Mouse (Mus musculus): ENCODE measurements around the gene Gabrd.
"Not testable (repeated sequence)": the region's sequence is repeated elsewhere in the genome, so short reads cannot be mapped to it uniquely, and the experiment has no call there.

The Gabrd gene

DNA sequence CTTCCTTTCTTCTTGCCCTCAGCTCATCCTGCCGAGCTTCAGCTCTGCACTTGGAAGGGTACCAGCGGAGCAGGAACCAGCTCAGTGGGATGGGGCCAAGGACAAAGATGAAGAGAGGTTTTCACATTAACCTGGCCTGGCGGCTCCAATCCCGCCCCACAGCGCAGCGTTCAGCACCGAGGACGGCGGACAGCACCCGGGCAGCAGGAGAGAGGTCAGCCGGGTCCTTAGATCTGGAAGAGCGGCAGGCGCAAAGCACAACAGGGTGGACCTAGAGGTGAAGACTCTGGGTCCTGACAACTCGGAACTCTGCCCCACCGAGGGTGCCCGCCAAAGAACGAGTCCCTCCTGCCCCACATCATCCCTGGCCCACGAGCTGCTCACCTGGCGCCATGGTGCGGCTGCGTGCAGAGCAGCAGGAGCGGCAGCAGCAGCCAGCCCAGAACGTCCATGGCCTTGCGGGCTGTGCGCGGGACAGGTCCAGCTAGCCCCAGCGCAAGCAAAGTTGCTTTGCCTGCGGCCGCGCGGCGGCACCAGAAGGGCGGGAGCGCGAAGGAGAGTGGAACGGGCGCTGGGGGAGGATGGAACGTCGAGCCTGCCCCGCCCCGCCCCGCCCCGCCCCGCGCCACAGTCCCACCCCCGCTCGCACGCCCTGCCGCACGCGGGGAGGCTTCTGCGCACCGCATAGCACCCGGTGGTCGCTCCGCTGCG lies at the start of gene Gabrd:
Gabrd (minus strand) TSS at position 602 of the 711 bp plus-strand sequence.
- peak in 1 of 2 experiments; percentile 37 for DNase-seq (ENCODE audit: low spot score in 2 of 2)

DNA sequence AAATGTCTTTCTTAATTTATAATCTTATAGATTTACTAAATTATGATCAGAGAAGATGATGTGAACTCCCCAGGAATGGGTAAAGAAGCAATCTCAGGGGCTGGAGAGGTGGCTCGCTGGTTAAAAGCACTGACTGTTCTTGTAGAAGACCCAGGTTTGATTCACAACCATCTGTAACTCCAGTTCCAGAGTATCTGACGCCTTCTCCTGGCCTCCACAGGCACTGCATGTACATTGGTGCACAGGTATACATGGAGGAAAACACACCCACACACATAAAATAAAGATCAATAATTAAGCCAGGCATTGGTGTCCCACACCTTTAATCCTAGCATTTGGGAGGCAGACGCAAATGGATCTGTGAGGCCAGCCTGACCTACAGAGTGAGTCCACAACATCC lies 44.9 kb upstream of the Gabrd start:
- no peak for DNase-seq (ENCODE audit: low spot score in 2 of 2)

DNA sequence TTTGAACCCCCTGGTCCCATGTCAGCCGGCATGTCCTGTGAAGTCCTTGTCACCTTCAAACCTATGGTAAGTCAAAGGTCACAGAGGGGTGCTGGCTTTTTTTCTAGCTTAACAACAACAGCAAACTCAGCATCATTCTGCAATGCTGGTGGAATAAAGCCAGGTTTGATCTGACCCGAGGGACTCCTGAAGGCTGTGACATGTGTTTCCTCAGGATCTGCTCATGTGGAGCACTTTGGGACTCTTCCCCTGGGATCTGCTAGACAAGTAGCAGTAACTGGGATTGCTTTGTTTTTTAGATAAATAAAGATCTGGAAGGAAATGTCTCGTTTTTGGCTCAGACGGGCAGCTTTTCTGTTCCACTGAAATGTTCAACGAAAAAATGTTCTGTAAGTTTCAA lies 36.1 kb upstream of the Gabrd start:
- no peak for DNase-seq (ENCODE audit: low spot score in 2 of 2)

DNA sequence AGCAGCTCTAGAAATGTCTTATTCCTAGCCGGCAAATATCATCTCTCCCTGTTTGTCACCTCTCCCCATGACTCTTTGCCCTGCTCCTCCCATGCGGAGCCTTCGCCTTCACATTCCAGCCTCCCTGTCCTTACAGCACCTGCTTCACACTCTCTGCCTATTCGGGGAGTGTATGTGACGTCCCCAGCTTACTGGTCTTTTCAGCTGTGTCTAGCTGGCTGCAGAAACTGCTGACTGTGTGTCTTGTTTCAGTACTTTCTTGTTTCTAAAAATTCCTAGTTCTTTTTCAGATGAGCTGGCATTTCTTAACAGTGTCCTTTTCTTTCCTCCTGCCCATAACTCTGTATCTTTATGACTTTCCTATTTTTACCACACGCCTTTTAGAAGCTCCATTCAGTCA lies 34.4 kb upstream of the Gabrd start:
- DNase-seq (ENCODE audit: low spot score in 2 of 2) = no peak

DNA sequence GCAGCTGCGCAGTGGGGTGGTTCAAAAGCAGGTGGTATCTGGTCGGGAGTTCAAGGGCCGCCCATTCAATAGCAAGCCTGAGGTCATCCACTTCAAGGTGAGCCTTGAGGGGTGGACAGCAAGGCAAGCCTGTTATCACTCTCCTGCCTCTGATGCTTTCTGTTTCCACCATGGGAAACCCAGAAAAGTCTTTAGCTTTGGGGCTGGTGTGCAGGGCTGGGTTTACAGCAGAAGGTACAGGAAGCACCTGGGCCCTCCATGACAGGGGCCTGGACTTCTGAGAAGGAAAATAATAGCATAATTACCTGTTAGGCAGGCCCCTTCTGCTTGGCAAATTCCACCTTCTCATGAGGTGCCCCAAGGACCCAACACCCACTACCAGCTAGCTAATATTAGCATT lies 31.3 kb upstream of the Gabrd start:
- DNase-seq (ENCODE audit: low spot score in 2 of 2) = no peak

DNA sequence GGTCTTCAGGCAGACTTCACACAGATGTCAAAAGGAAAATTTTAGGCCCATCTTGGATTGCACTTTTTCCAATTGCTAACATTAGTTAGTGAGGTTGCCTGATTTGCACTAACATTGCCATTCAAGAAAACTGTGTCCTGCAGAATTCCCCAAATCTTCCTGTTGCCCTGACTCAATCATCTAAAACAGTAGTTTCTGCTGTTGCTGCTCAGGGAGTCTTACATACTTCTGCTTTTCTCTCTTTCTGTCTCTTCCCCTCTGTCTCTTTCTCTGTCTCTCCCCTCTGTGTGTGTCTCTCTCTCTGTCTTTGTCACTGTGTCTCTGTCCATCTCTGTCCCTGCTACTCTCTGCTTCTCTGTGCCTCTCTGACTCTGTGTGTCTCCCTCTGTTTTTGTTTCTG lies 30.5 kb upstream of the Gabrd start:
- DNase-seq (ENCODE audit: low spot score in 2 of 2) = no peak

DNA sequence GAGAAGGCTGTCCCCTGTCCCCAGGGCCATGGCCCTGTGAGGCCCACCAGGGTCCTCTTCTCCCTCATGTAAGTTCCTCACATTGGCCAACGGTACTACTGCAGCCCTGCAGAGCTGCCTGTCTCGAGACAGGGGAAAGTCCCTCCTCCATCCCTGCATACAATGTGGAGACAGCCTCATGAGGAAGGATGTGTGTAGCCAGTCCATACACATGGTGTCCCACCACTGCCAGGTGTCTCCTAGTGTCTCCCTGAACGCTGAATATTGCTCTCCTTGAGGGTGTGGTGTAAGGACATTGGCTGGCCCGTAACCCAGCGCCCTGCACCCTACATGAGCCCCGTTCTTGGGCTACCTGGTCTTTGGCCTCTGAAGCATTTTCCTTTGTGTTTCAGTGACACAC lies 28.4 kb upstream of the Gabrd start:
- DNase-seq (ENCODE audit: low spot score in 2 of 2) = no peak

DNA sequence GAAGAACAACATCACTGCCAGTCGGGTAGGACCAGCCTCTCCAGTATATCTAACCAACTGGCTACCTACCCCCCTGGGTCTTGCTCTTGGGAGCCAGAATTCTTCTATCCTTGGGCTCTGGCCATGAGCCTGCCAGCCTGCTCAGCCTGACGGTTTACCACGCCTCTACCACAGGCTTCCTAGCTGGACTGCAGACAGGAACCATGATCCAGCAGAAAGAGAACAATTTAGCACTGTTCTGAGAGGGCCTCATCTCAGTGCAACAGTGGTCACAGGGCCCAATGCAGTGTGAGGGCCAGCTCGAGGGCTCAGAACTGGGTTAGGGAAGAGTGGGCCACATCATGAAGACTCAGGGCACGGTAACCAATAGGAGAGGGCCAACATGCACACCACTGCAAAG lies 26.1 kb upstream of the Gabrd start:
- no peak for DNase-seq (ENCODE audit: low spot score in 2 of 2)

DNA sequence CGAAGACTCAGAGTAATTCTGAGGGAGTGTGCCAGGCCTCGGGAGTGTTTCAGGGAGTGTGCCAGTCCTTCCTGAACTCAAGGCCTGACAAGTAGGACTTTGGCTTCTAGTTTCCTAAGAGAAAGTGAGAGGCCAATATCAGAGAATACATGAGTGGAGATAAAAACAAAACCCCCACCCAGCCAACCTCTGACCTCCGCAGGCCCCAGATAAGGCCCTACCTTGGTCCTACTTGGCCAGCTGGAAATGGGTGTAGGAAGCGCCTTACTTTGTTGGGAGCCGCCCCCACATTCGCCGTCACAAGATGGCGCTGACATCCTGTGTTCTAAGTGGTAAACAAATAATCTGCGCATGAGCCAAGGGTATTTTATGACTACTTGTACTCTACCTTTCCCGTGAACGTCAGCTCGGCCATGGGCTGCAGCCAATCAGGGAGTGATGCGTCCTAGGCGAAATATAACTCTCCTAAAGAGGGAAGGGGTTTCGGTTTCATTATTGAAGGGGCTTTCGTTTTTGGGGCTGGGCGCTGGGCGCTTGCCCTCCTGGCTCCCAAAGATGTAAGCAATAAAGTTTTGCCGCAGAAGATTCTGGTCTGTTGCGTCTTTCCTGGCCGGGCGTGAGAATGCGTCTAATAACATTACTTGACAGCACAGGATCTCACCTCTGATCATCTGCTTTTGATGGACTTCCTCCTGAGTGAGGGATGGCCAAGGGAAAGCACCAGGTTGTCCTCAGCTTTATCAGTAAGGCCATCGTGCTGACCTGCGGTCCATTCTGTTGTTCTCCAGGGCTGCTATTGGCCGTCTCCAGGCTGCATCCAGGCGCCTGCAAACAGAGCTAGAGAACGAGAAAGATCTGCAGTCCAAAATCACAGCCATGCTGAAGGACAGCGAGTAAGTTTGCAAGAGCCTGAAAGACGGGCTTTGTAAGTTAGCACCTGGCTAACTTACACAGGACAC lies 23.8 kb upstream of the Gabrd start:
- not testable (repeated sequence) for DNase-seq (ENCODE audit: low spot score in 2 of 2)

DNA sequence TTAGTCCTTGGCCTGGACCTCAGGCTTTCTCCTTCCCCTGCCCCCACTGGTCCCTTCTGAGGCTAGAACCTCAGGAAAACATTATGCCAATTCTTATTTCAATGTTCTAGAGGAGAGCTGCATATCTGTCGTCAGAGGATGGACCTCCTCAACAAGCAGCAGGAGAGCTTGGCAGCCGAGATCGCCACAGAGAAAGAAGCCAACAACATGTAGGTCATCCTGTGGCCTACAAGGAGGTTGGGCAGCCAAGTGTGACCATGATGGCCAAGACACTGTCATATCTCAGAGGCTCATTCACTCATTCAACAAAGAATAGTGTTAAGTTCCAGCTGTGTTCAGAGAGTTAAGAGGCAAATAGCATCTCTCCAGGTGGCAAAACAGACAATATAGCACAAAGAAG lies 22.2 kb upstream of the Gabrd start:
- DNase-seq (ENCODE audit: low spot score in 2 of 2) = no peak

DNA sequence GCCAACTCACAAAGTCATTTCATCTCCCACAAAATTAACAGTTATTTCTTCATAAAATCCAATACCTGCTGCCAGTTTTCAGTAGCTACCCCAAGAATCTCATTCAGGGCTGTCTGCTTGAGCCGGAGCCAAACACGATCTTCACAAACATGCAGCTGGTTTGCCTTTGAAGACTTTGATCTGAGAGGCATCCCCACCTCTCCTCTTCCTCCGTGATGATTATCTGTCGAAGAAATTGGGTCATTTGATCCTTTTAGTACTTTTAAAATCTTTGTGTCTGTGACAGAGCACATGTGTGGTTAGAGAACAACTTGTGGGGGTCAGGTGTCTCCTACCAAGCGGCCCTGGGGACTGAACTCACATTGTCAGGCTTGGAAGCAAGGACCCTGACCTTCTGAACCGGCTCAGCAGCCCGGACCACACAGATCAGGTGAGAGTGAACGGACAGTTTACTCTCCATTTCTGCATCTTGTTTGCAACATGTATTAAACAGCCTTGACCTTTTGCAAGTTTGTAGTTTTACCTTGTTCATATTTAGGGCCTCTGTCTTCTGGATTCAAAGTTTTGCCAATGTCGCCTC lies 16.8 kb upstream of the Gabrd start:
- DNase-seq (ENCODE audit: low spot score in 2 of 2) = no peak

DNA sequence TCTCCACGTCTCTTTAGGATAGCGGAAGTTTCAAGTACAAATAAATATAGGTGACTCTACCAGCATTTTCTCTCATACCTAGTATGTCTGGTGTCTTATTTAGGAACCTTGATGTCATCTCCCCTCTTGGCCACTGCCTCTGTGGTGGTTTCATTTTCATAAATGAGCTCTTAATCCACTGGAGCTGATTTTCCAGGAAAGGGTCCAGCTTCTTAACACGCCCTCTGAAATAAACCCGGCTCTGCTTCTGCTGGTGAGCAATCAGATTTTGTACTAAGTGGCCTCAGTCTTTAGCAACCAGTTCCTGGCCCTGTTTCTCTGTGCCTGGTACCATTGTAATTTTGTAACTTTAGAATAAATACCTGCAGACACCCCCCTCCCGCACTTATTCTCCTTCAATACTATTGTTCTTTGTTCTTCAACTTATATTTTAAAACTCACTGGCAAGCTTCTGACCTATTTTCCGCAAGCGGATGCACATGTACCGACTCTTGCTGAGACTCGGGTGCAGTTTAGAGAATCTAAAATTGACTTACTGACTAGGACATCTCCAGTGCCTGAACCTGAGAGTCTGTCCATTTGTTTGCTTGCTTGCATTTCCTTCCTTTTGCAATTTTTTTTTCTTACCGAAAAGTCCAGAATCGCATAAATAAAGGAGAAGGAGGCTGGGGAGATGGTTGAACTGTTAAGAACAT lies 15.9 kb upstream of the Gabrd start:
- DNase-seq (ENCODE audit: low spot score in 2 of 2) = no peak

DNA sequence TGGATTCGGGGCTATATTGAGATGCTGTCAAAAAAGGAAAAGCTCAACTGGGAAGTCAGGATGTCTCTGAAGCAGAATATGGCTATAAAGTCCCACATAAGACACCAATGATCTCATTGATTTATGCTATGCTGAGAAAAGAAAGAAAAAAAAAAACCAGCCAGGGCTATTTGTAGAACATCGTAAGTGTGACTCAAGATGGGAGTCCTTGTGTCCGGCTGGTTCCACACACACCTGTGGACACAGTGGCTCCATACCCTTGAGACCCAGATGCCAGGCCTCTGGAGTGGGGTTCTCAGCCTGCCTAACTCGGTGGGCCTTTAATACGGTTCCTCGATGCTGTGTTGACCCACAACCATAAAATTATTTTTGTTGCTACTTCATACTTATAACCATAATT lies 14.2 kb upstream of the Gabrd start:
- DNase-seq (ENCODE audit: low spot score in 2 of 2) = no peak

DNA sequence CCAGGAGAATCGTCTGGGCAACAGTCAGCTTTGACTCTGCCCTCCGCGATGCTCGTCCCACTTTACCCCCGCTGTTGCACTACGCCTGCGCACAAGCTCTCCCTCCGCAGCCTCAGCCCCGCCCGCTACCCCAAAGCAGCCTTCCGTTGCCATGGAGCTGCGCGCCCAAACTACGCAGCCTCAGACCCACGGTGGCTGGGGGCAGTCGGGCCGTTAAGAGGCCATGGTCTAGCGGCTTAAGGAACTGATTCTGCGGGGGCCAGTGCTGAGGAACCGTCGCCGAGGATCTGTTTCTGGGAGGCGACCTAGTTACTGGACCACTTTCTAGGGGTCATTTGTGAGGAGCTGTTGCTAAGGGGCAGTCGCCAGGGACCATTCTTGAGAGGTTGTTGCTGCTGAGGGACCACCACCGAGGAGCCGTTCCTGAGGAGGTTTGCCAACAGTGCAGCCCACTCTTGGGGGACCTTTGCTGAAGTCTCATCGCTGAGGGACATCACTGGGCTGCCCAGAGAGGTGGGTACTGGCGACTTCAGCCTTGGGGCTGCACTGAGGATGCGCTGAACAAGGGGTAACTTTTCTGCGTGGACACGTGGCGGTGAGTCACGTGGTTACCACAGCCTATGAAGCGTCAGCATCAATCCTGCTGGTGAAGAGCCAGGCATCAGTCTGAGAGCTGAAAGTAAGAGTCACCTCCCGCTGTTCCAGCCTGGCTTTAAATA lies 11.3 kb upstream of the Gabrd start, which contains the start of gene Cfap74:
Cfap74 (plus strand) TSS at position 133 of the 719 bp plus-strand sequence.
- DNase-seq (ENCODE audit: low spot score in 2 of 2) = peak; percentile 68 to 79

DNA sequence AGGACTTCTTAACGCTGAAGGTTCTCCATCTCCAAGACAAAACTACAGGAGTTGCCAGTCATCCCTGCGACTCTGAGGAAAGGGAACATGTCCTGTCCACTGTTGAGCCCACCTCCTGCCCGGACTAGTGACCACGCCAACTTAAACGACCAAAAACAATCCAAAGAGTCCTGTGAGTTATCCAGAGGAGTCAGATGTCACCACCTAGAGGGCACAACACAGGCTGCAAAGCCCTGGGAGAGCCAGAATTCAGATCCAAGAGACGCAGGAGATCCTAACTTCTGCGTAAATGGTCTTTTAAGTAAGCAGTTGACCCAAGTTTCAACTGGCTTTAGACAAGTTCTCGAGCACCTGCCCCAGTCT lies 10.8 kb upstream of the Gabrd start:
- no peak for DNase-seq (ENCODE audit: low spot score in 2 of 2)

DNA sequence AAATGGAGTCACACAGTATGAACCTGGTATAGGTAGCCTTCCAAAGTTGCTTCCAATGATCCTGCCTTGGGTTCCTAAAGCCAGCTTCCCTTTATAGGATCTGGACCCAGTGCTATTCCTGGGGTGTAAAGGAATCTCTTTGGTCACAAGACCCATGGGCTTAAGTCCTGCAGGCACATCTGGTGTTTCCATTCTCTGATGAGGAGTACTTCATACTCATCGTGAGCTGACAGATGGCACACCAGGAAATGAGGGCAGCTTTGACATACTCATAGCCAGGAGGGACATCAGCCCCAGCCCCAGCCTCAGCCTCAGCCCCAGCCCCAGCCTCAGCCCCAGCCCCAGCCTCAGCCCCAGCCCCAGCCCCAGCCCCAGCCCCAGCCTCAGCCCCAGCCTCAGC lies 4.6 kb upstream of the Gabrd start:
- no peak for DNase-seq (ENCODE audit: low spot score in 2 of 2)

DNA sequence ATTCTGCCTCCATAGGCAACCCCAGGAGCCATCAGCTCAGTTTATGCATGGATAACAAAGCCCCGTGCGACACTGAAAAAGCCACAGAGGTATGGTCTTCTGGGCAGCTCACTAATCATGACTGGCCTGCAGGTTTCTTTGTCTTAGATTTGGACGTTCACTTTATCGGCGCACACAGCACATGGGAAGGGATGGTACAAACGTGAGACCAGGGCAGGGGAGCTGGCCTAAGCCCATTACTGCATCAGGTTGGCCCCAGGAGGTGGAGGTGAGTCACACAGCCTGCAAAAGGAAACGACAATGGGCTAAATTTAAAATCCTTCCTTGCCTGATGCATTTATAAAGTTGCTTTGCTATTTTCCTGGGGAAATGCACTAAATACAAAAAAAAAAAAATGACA lies 3.2 kb upstream of the Gabrd start:
- no peak for DNase-seq (ENCODE audit: low spot score in 2 of 2)

DNA sequence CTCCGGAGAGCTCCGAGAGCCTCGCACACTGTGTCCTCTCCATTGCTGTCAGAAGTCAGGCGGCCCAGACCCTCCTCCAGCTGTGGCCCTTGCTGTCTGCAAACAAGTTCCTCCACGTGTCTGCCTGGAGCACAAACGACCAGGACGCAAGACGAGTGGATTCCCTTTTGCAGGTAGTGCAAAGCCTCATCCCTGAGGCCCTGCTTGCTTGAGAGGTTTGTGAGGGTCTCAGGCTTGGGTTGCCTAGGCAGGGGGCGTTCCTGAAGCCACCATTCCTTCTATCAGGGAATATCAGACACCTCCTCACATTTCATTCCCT lies 269 bp upstream of the Gabrd start:
- DNase-seq (ENCODE audit: low spot score in 2 of 2) = no peak

DNA sequence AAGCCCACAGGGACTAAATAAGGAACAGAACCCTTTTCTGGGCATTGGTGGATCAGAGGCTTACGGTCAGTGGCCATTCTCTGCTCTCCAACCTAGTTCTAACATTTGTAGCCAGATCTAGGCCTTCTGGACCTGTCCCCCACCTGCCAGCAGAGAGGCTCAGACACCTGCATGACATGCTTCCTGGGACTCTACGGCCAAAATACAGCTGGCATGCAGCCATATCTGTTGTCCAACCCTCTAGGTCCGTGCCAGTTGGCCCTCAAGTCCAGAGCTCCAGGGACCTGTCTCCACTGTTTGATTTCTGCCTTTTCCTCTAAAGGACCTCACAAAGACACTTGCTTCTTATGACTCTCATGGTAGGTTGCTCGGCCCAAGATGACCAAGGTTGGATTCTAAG lies 1.2 kb downstream of the Gabrd start:
- DNase-seq (ENCODE audit: low spot score in 2 of 2) = no peak

DNA sequence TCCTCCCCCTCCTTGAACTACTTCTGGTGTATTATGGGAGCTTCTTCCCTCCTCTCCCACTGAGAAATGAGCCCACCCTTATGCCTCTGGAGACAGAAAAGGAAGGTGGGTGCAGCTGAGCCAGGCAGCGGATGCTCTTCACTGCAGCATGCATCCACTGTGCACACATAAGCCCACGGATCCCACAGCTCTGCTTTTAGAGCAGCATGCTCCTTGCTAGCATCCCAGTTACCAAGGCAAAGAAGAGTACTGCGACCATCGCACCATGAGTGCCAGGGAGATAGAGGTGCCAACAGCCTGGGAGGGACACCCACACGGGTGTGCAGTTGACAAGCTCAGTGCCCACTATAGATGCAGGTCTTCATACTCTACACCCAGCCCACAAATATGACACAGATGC lies 2.4 kb downstream of the Gabrd start:
- DNase-seq (ENCODE audit: low spot score in 2 of 2) = peak; percentile 45 to 60

DNA sequence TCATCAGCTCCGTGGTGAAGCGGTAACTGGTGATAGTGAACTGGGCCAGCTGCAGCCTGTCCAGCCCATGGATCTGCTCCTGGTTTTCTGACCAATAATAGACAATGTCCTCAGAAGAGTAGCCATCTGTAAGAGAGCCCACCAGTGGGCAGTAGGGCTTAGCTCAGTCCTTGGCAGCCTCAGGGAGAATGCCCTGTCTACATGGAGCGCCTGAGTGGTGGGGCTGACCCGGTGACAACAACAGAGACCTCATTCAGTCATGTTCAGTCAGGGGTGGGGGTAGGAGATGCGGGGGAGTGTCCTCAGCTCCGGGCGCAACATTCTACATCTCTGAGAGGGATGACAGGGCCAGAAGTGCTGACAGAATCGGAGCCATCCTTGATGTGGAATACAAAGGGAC lies 10.7 kb downstream of the Gabrd start:
- no peak for DNase-seq (ENCODE audit: low spot score in 2 of 2)

DNA sequence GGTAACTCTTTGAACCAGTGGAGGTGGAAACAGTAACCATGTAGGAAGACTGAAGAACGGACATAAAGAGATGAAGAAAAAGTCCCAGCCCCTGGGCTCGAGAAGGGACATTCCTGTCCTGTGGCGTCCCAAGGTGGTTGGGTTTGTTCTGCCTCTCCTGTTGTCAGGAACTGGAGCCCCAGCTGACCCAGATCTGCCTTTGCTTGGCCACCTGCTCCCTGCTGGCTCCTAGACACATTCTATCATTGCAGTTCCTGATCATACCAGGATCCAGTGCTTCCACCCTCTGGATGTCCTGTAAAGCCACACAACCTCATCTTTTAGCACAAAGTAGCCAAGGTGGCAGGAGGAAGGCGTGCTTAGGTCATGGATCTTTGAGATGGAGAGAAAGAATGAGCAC lies 14.6 kb downstream of the Gabrd start:
- DNase-seq (ENCODE audit: low spot score in 2 of 2) = no peak

All from frontal cortex, postnatal 14 days (tissue).